Mouse (Mus musculus) heart, adult 2 months (tissue): ENCODE measurements around the gene Wnk4. TPM values are rescaled to one million over a fixed set of nuclear protein-coding genes. Genes with fewer than 3 reads are reported as not detected.
A peak's percentile ranks its signal among the peaks of the same experiment; 100 is the strongest.

ENCODE experiments used
- DNase-seq, 2 experiments: peaks; one replicate each; pipeline ENCODE4 v3.0.0; 2021
- H3K27ac ChIP-seq: fragments of 200-600 bp; 2 replicates; pipeline ENCODE4 v1.8.1; 2022
- H3K27me3 ChIP-seq: fragments of 200-500 bp; 2 replicates; pipeline ENCODE4 v1.6.1; 2012; ENCODE audit warnings: mild to moderate bottlenecking, low read length, inconsistent platforms, mixed read lengths; ENCODE audit not compliant: control insufficient read depth, insufficient read depth
- H3K36me3 ChIP-seq: fragments of 200-500 bp; 2 replicates; pipeline ENCODE4 v1.6.1; 2012; ENCODE audit warnings: low read length, inconsistent platforms; ENCODE audit not compliant: control insufficient read depth, insufficient read depth
- H3K4me1 ChIP-seq: fragments of 200-500 bp; 2 replicates; pipeline ENCODE4 v1.6.1; 2011; ENCODE audit warnings: low read length; ENCODE audit not compliant: control insufficient read depth, insufficient read depth
- H3K4me3 ChIP-seq: fragments of 200-600 bp; 2 replicates; pipeline ENCODE4 v1.8.1; 2022
- H3K79me2 ChIP-seq: fragments of 200-500 bp; replicated peaks from 2 replicates; pipeline ENCODE4 v1.6.1; 2012; ENCODE audit warnings: mild to moderate bottlenecking, inconsistent platforms, low read length, moderate library complexity, mixed read lengths; ENCODE audit not compliant: control insufficient read depth, insufficient read depth
- H3K9ac ChIP-seq: fragments of 200-500 bp; 2 replicates; pipeline ENCODE4 v1.6.1; 2012; ENCODE audit warnings: low read depth, mild to moderate bottlenecking, control low read depth, inconsistent platforms, low read length, mixed read lengths
- CTCF ChIP-seq: fragments of 200-600 bp; IDR thresholded peaks from 2 replicates; pipeline ENCODE4 v1.8.1; 2022; ENCODE audit warnings: antibody characterized with exemption, mild to moderate bottlenecking, moderate library complexity
- EP300 ChIP-seq: fragments of 200-500 bp; IDR thresholded peaks from 2 replicates; pipeline ENCODE4 v1.6.1; 2011; ENCODE audit warnings: low read depth, low read length, control low read depth; ENCODE audit not compliant: insufficient read depth
- POLR2A ChIP-seq: fragments of 200-500 bp; IDR thresholded peaks from 2 replicates; pipeline ENCODE4 v1.6.1; 2011; ENCODE audit warnings: mild to moderate bottlenecking, low read depth, low read length, control low read depth; ENCODE audit not compliant: insufficient read depth
- WGBS: fragments of 180-500 bp; shearing (Covaris S2); methylation state at CpG from one replicate; pipeline ENCODE4 v1.1.7; 2018; 5-methylcytosine and 5-hydroxymethylcytosine counted together
- intact Hi-C: fragments of 180-260 bp; cut with DNase I; formaldehyde crosslinking; loops from one replicate; pipeline ENCODE4 v1.15.1; 2025
- polyA plus RNA-seq: library from polyadenylated mRNA; depleted of rRNA; stranded (reverse); fragments of >200 nt; gene quantifications from 2 replicates; pipeline ENCODE4 v1.2.3, GENCODE M21; 2012
- total RNA-seq, 2 experiments: library from RNA; stranded (reverse); gene quantifications; 2 replicates each; pipeline ENCODE4 v1.2.3; 2021

Gene Wnk4
- total and polyA plus RNA-seq, 3 experiments, result 9.2 to 13.9 (median 12.6) TPM

- TF ChIP-seq CTCF, result no peak
- no peak for TF ChIP-seq POLR2A
- no peak for TF ChIP-seq EP300
- Histone ChIP-seq H3K79me2 (no peaks in the 10 kb centered on the region), H3K9ac (no peak overlapping the region), H3K27me3 (no peaks in the 10 kb centered on the region), H3K36me3 (no peaks in the 10 kb centered on the region; the same call in 1 of the 2 replicates), H3K4me1 (peaks cover 15% of the 10 kb centered on the region; the same call in 1 of the 2 replicates), H3K4me3 (no peak overlapping the region), H3K27ac (no peak overlapping the region)
- DNase-seq, result no peak
- intact Hi-C loops, result no loop called here
Measured at GRCm38 (mm10) chr11:101234124-101234523, 26.2 kb upstream of the Wnk4 start.

GRCm38 (mm10) chr11:101235429-101235828, 24.9 kb upstream of the Wnk4 start:
- intact Hi-C loops, result no loop called here
- no peak overlapping the region for H3K4me3 ChIP-seq

GRCm38 (mm10) chr11:101236782-101237181, 23.6 kb upstream of the Wnk4 start:
- H3K4me1 ChIP-seq, result peaks cover 4% of the 10 kb centered on the region; the same call in 1 of the 2 replicates
- H3K27ac ChIP-seq, result no peak overlapping the region
- no peak overlapping the region for H3K9ac ChIP-seq
- TF ChIP-seq CTCF, result no peak
- TF ChIP-seq EP300, result no peak
- no peak for TF ChIP-seq POLR2A
- no peaks in the 10 kb centered on the region for H3K79me2 ChIP-seq
- no peaks in the 10 kb centered on the region for H3K27me3 ChIP-seq
- no peaks in the 10 kb centered on the region for H3K36me3 ChIP-seq
- no peak overlapping the region for H3K4me3 ChIP-seq
- intact Hi-C loops, result no loop called here
- peak in 1 of 2 experiments; percentile 22 for DNase-seq
- WGBS, result 82% methylated on average over 5 of the region's 5 CpGs

More at GRCm38 (mm10) chr11:101235429-101235828, 24.9 kb upstream of the Wnk4 start:
- H3K9ac ChIP-seq, result no peak overlapping the region
- peak; percentile 33 for TF ChIP-seq CTCF
- no peak for TF ChIP-seq POLR2A
- H3K4me1 ChIP-seq, result peaks cover 7% of the 10 kb centered on the region; the same call in 1 of the 2 replicates
- no peak for DNase-seq
- H3K27me3 ChIP-seq, result no peaks in the 10 kb centered on the region
- no peak overlapping the region for H3K27ac ChIP-seq
- no peaks in the 10 kb centered on the region for H3K36me3 ChIP-seq
- no peaks in the 10 kb centered on the region for H3K79me2 ChIP-seq

GRCm38 (mm10) chr11:101238071-101238647, 22.2 kb upstream of the Wnk4 start:
- no peaks in the 10 kb centered on the region for H3K36me3 ChIP-seq
- WGBS, result 19% methylated on average over 5 of the region's 5 CpGs
- peaks cover 2% of the 10 kb centered on the region; the same call in 1 of the 2 replicates for H3K4me1 ChIP-seq
- DNase-seq, result peak; percentile 43 to 48
- H3K27ac ChIP-seq, result peak overlapping the region; percentile 43
- no peaks in the 10 kb centered on the region for H3K27me3 ChIP-seq
- intact Hi-C loops, result no loop called here
- H3K4me3 ChIP-seq, result no peak overlapping the region
- H3K79me2 ChIP-seq, result no peaks in the 10 kb centered on the region
- H3K9ac ChIP-seq, result no peak overlapping the region
- TF ChIP-seq EP300 (no peak), POLR2A (no peak), CTCF (no peak)

GRCm38 (mm10) chr11:101245071-101245470, 15.3 kb upstream of the Wnk4 start:
- no peak overlapping the region for H3K4me3 ChIP-seq

GRCm38 (mm10) chr11:101245855-101246701, 14.3 kb upstream of the Wnk4 start, which contains the start of gene Ramp2:
TSS of gene Ramp2 (plus strand) at chr11:101246028.
- Histone ChIP-seq H3K27ac (peak within 1 kb of the TSS; percentile 95), H3K27me3 (0 out of 2 replicates have a peak, but pooled peaks cover 2% of the 10 kb centered on the region), H3K79me2 (no peaks in the 10 kb centered on the region), H3K4me1 (peaks cover 7% of the 10 kb centered on the region), H3K9ac (peak within 1 kb of the TSS; percentile 98), H3K36me3 (peaks cover 2% of the 10 kb centered on the region; the same call in 1 of the 2 replicates), H3K4me3 (peak within 1 kb of the TSS; percentile 79)
- DNase-seq, result peak; percentile 85 to 86
- intact Hi-C loops, result no loop called here
- WGBS, result 1% methylated on average over 50 of the region's 63 CpGs
- TF ChIP-seq POLR2A (peak; percentile 85), EP300 (no peak), CTCF (peak; percentile 22)

More at GRCm38 (mm10) chr11:101245071-101245470, 15.3 kb upstream of the Wnk4 start:
- peak overlapping the region; percentile 95 for H3K27ac ChIP-seq
- DNase-seq, result peak; percentile 68 to 82
- H3K4me1 ChIP-seq, result peaks cover 7% of the 10 kb centered on the region
- H3K9ac ChIP-seq, result no peak overlapping the region; the same call in 1 of the 2 replicates
- H3K27me3 ChIP-seq, result 0 out of 2 replicates have a peak, but pooled peaks cover 2% of the 10 kb centered on the region
- 34% methylated on average over 4 of the region's 4 CpGs for WGBS
- H3K79me2 ChIP-seq, result no peaks in the 10 kb centered on the region
- TF ChIP-seq POLR2A, result no peak
- no peak for TF ChIP-seq CTCF
- 0 out of 2 replicates have a peak, but pooled peaks have one; percentile 16 for TF ChIP-seq EP300
- H3K36me3 ChIP-seq, result peaks cover 2% of the 10 kb centered on the region; the same call in 1 of the 2 replicates
- intact Hi-C loops, result no loop called here
